Mouse (Mus musculus) left cerebral cortex, postnatal 10 days (tissue): ENCODE results near the gene Gpsm3. TPM values are rescaled to one million over a fixed set of nuclear protein-coding genes. Genes with fewer than 3 reads are reported as not detected.

Experiments used
- DNase-seq, 2 experiments: peaks; one replicate each; pipeline ENCODE4 v3.0.0; 2021 to 2022; ENCODE audit warnings: low spot score in 2 of 2, mixed read lengths in 1 of 2; ENCODE audit errors: extremely low spot score in 1 of 2
- intact Hi-C: fragments of 180-260 bp; cut with DNase I; formaldehyde crosslinking; loops from one replicate; pipeline ENCODE4 v1.15.1; 2025
- total RNA-seq, 2 experiments: library from RNA; stranded (reverse); gene quantifications; 2 replicates each; pipeline ENCODE4 v1.2.3; 2021

The Gpsm3 gene
- total RNA-seq, 2 experiments from 2014 or later = 3.1 to 4.1 TPM

GRCm38 (mm10) chr17:34623161-34623560 lies 33.6 kb downstream of the Gpsm3 start:
- intact Hi-C loops = no loop called here

GRCm38 (mm10) chr17:34624981-34625380 lies 35.4 kb downstream of the Gpsm3 start:
- no peak for DNase-seq
- intact Hi-C loops = no loop called here

More at GRCm38 (mm10) chr17:34623161-34623560, 33.6 kb downstream of the Gpsm3 start:
- DNase-seq = no peak

- intact Hi-C loops = no loop called here
- DNase-seq = no peak
Measured at GRCm38 (mm10) chr17:34626062-34626772, 36.6 kb downstream of the Gpsm3 start.

- intact Hi-C loops = no loop called here
Measured at GRCm38 (mm10) chr17:34626773-34627092, 37.1 kb downstream of the Gpsm3 start.

GRCm38 (mm10) chr17:34627093-34627942 lies 37.7 kb downstream of the Gpsm3 start:
- peak; percentile 82 to 95 for DNase-seq
- intact Hi-C loops = no loop called here

More at GRCm38 (mm10) chr17:34626773-34627092, 37.1 kb downstream of the Gpsm3 start:
- no peak for DNase-seq

GRCm38 (mm10) chr17:34627943-34628643 lies 38.5 kb downstream of the Gpsm3 start, which contains the start of gene Ppt2:
Gene Ppt2 (minus strand): TSS chr17:34628510.
- intact Hi-C loops = no loop called here

GRCm38 (mm10) chr17:34628644-34628967 lies 39.0 kb downstream of the Gpsm3 start:
- intact Hi-C loops = no loop called here
- no peak for DNase-seq

More at GRCm38 (mm10) chr17:34627943-34628643, 38.5 kb downstream of the Gpsm3 start, which contains the start of gene Ppt2:
- peak in 1 of 2 experiments; percentile 73 for DNase-seq

GRCm38 (mm10) chr17:34629221-34629751 lies 39.7 kb downstream of the Gpsm3 start, which contains the start of gene Prrt1:
Gene Prrt1 (plus strand): TSS chr17:34629533.
- peak in 1 of 2 experiments; percentile 69 for DNase-seq
- intact Hi-C loops = no loop called here

- no peak for DNase-seq
- intact Hi-C loops = no loop called here
Measured at GRCm38 (mm10) chr17:34629796-34630603, 40.4 kb downstream of the Gpsm3 start.

- DNase-seq = peak in 1 of 2 experiments; percentile 76
- intact Hi-C loops = no loop called here
Measured at GRCm38 (mm10) chr17:34630761-34631301, 41.2 kb downstream of the Gpsm3 start.

GRCm38 (mm10) chr17:34631647-34632046 lies 42.0 kb downstream of the Gpsm3 start:
- intact Hi-C loops = no loop called here
- DNase-seq = no peak

GRCm38 (mm10) chr17:34632261-34632691 lies 42.7 kb downstream of the Gpsm3 start:
- intact Hi-C loops = no loop called here
- peak; percentile 72 to 87 for DNase-seq

- DNase-seq = no peak
- intact Hi-C loops = no loop called here
Measured at GRCm38 (mm10) chr17:34635671-34636070, 46.1 kb downstream of the Gpsm3 start.

- intact Hi-C loops = no loop called here
- DNase-seq = no peak
Measured at GRCm38 (mm10) chr17:34637459-34637858, 47.9 kb downstream of the Gpsm3 start.

GRCm38 (mm10) chr17:34639461-34640255 lies 50.1 kb downstream of the Gpsm3 start:
- intact Hi-C loops = no loop called here

GRCm38 (mm10) chr17:34640778-34641601 lies 51.4 kb downstream of the Gpsm3 start:
- intact Hi-C loops = no loop called here
- peak in 1 of 2 experiments; percentile 42 for DNase-seq

More at GRCm38 (mm10) chr17:34639461-34640255, 50.1 kb downstream of the Gpsm3 start:
- DNase-seq = peak in 1 of 2 experiments; percentile 18
